Mouse (Mus musculus) thymus, adult 18-20 months (tissue): Measurements from ENCODE around the gene Slc7a7.

Source experiments
- DNase-seq, 2 experiments: peaks; one replicate each; pipeline ENCODE4 v3.0.0; 2022; ENCODE audit warnings: mixed read lengths in 2 of 2

Slc7a7 gene

DNA sequence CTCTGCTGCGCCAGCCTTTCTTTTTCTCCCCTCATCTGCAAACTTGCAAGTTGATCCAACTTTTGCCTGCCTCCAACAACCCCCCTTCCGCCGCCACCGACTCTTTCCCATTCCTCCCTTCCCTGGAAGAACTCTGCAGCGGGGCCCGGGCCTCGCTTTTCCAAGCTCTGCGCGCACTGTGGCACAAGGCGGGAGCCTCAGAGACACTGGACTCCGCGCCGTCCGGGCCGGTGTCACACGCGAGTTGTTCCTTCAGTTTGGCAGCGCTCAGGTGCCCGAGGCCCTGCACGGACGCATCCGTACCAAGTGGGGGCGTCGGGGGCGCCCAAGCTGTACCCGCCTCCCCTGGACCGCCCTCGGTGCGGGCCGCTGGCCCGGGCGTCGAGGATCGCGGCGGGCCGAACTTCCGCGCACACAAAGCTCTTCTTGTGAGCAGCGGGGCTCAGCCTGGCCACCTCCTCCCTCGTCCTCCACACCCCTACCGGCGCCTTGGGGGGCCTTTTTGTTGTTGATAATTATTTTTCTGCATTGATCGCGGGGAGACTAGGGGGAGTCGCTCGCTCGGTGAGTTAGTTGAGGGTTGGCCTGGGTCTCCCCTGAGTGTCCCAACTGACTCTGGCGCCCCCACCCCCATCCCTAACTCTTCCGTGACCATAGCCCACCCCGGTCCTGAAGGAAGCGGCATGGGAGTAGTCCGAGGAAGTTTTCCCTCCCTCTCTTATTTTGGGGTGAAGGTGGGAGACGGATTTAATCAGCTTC, 14.7 kb upstream of the Slc7a7 start:
- DNase-seq = no peak

- no peak for DNase-seq
These were observed 13.9 kb upstream of the Slc7a7 start, which contains the start of gene Mmp14 for GRCm38 (mm10) chr14:54431334-54432077. Mmp14 (plus strand) TSS chr14:54431612.

GRCm38 (mm10) chr14:54430406-54431145, 13.0 kb upstream of the Slc7a7 start:
- no peak for DNase-seq

GRCm38 (mm10) chr14:54429332-54430093, 11.9 kb upstream of the Slc7a7 start:
- no peak for DNase-seq

- no peak for DNase-seq
These were observed 10.8 kb upstream of the Slc7a7 start for GRCm38 (mm10) chr14:54428421-54428820.

- no peak for DNase-seq
These were observed 10.1 kb upstream of the Slc7a7 start for GRCm38 (mm10) chr14:54427696-54428095.

DNA sequence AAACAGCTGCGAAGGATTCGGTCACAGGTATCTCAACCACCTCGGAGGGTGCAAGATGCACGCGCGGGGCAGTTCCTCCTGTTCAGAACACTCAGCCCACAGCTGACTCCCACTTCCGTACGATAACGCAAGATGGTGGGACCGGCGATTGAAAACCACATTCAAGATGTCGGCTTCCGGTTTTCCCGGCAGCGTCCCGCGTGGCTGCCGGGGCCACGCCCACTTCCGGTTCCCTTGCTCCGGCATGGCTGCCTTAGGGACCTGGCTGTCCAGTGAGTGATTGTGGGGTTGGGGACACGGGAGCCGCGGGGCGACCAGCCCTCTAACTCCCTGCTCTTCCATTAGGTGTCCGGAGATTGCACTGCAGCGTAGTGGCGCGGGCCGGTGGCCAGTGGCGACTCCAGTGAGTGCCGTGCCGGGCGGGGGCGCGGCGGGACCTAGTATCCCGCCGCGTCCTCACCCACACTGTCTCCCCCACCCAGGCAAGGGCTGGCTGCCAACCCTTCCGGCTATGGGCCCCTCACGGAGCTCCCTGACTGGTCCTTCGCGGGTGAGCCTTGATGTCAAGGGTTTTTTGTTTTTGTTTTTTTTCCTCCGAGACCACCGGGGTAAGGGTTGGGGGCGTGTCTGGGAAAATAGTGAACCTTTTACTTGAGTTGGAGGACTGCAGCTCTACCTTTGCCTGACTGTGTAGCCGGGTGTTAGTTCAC, 9.3 kb upstream of the Slc7a7 start, which contains the start of gene Mrpl52:
Gene Mrpl52 (plus strand): TSS at position 221 of the 710 bp plus-strand sequence.
- DNase-seq = peak; percentile 80 to 84

- no peak for DNase-seq
These were observed 8.6 kb upstream of the Slc7a7 start for GRCm38 (mm10) chr14:54426003-54426688.

GRCm38 (mm10) chr14:54425540-54425939, 8.0 kb upstream of the Slc7a7 start:
- DNase-seq = no peak

- no peak for DNase-seq
These were observed 7.1 kb upstream of the Slc7a7 start for GRCm38 (mm10) chr14:54424634-54425033.

DNA sequence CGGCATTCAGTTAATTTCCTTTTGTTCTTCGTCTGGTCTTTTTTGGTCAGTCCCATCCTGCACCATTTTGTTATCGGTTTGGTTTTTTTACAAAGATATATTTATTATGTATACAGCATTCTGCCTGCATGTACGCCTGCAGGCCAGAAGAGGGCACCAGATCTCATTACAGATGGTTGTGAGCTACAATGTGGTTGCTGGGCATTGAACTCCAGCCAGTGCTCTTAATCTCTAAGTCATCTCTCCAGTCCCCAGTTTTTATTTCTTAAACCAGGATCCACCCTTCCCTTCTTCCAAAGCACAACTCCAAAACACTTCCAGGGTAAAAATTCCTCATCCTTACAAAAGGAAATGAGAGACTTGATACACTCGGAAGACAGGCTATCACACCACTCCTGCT, 5.8 kb upstream of the Slc7a7 start:
- DNase-seq = no peak

DNA sequence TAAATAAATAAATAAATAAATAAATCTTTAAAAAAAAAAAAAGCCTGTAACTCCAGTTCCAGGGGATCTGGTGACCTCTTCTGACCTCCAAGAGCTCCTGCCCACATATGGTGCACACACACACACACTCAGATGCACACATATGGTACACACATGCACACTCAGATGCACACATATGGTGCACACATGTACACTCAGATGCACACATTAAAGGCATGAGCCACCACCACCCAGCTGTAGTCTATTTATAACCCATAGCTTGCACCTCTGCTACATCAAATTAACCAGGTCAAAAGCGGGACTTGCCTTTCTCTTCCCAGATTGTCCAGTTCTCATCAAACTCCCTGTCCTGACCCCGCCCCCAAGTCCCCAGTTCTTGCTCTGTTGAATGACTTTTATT, 3.4 kb upstream of the Slc7a7 start:
- no peak for DNase-seq

- DNase-seq = no peak
These were observed 750 bp downstream of the Slc7a7 start for GRCm38 (mm10) chr14:54416830-54417229.

DNA sequence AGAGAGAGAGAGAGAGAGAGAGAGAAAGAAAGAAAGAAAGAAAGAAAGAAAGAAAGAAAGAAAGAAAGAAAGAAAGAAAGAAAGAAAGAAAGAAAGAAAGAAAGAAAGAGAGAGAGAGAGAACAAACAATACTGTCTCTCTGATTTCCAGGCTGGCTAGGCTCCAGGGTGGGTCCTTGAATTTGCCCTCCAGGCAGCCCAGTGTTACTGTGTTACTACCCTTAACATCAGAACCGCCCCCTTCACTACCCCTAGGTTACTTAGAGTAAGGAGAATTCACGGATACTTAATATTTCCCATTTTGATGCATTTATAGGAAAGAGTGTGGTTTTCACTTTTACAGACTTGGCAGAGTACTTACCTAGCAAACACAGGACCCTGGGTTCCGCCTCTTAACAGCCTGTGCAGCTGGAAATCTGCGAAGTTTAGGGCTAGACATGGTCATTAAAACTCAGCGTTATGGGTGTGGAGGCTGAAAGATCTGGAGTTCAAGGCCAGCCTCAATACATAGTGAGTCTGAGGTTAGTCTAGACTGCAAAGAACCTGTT, 1.3 kb downstream of the Slc7a7 start:
- DNase-seq = no peak

DNA sequence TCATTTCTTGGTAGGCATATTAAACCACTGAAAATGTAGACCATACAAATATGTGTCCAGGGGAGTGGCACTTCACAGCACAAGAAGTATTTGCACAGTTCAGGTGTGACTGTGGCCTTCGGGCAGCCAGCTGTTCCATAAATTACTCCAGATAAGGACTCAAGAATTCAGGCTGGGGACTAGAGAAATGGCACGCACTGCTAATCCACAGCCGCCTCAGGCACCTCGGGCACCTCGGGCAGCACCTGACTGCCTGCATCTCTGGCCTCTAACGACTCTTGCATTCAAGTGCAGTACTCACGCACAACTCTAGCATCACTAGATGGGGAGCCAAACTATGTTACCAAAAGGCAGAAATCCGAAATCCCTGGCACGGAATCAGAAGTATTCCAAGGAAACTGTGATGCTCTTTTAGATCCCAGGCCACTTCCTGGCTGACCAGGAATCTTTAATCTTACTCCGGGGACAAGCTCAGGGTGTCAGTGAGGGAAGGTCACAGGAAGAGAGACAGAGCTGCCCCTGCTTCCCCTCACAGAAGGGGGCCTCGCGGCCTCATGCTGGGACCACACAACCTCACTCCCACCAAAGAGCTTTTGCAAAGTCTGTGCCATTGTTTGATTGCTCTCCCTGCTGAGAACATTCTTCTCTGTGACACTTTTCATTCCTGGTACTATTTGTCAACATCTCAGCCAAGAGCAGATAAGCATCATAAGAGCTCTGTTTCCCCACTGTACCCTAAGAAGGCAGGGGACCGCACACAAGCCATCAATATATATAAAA, 2.1 kb downstream of the Slc7a7 start:
- DNase-seq = no peak

GRCm38 (mm10) chr14:54413877-54414700, 3.5 kb downstream of the Slc7a7 start:
- DNase-seq = peak in 1 of 2 experiments; percentile 41

GRCm38 (mm10) chr14:54412629-54413170, 4.9 kb downstream of the Slc7a7 start:
- no peak for DNase-seq

GRCm38 (mm10) chr14:54412000-54412576, 5.5 kb downstream of the Slc7a7 start:
- no peak for DNase-seq
